Mouse (Mus musculus) heart, postnatal 0 days (tissue): ENCODE results near the gene Dolpp1. TPM values are rescaled to one million over a fixed set of nuclear protein-coding genes. Genes with fewer than 3 reads are reported as not detected.
A peak's percentile ranks its signal among the peaks of the same experiment; 100 is the strongest.

ENCODE experiments used
- ATAC-seq: fragments of 200-750 bp; cut with Nextera tagmentation; 2 replicates; pipeline ENCODE4 v1.8.0; 2017; ENCODE audit warnings: low read depth, moderate number of reproducible peaks, moderate library complexity; ENCODE audit not compliant: insufficient read depth
- DNase-seq: peaks from one replicate; pipeline ENCODE4 v3.0.0-alpha.2; 2016; ENCODE audit warnings: low spot score
- H3K27ac ChIP-seq: fragments of 300-500 bp; sonication (generic); 2 replicates; pipeline ENCODE4 v1.5.1; 2014; ENCODE audit warnings: low read depth, mild to moderate bottlenecking
- H3K27me3 ChIP-seq: fragments of 300-500 bp; sonication (generic); 2 replicates; pipeline ENCODE4 v1.6.1; 2014; ENCODE audit warnings: low read length, mixed read lengths; ENCODE audit not compliant: control insufficient read depth, insufficient read depth
- H3K36me3 ChIP-seq: fragments of 300-500 bp; sonication (generic); replicated peaks from 2 replicates; pipeline ENCODE4 v1.6.1; 2014; ENCODE audit warnings: low read length, mixed read lengths; ENCODE audit not compliant: control insufficient read depth, insufficient read depth
- H3K4me1 ChIP-seq: fragments of 300-500 bp; sonication (generic); 2 replicates; pipeline ENCODE4 v1.6.1; 2014; ENCODE audit warnings: antibody characterized with exemption; ENCODE audit not compliant: control insufficient read depth, insufficient read depth
- H3K4me2 ChIP-seq: fragments of 300-500 bp; sonication (generic); 2 replicates; pipeline ENCODE4 v1.6.1; 2014; ENCODE audit warnings: low read depth, mild to moderate bottlenecking, low read length, moderate library complexity
- H3K4me3 ChIP-seq: fragments of 300-500 bp; sonication (generic); 2 replicates; pipeline ENCODE4 v1.5.1; 2014; ENCODE audit warnings: low read depth, low read length
- H3K9ac ChIP-seq: fragments of 300-500 bp; sonication (generic); replicated peaks from 2 replicates; pipeline ENCODE4 v1.6.1; 2014; ENCODE audit warnings: low read depth, low read length, mixed read lengths
- H3K9me3 ChIP-seq: fragments of 300-500 bp; sonication (generic); replicated peaks from 2 replicates; pipeline ENCODE4 v1.6.1; 2016; ENCODE audit warnings: low read length; ENCODE audit not compliant: control insufficient read depth
- CTCF ChIP-seq: IDR thresholded peaks from 2 replicates; pipeline ENCODE4 v1.5.1; 2016; ENCODE audit warnings: antibody characterized with exemption, control low read depth, low read depth
- EP300 ChIP-seq: IDR thresholded peaks from 2 replicates; pipeline ENCODE4 v1.6.1; 2016; ENCODE audit warnings: antibody characterized with exemption, low read depth
- WGBS: fragments of 180-500 bp; shearing (Covaris S2); extraction: QIAGEN DNeasy Blood & Tissue Kit; methylation state at CpG from one replicate; pipeline ENCODE4 v1.1.7; 2014; 5-methylcytosine and 5-hydroxymethylcytosine counted together
- polyA plus RNA-seq: library from polyadenylated mRNA; unstranded; fragments of >200 nt; fragmentation: Nextera tagmentation; extraction: Ambion mirVana; gene quantifications from 2 replicates; pipeline ENCODE4 v1.2.1, GENCODE M21; 2015
- total RNA-seq: library from RNA; depleted of rRNA; stranded (reverse); fragments of >200 nt; gene quantifications from 2 replicates; pipeline ENCODE4 v1.2.3, GENCODE M21; 2014; ENCODE audit warnings: low replicate concordance

Gene Dolpp1
- total and polyA plus RNA-seq, 2 experiments from 2014 or later: 15.0 to 56.4 TPM

- peaks cover 73% of the 10 kb centered on the region for H3K36me3 ChIP-seq
- no peak for DNase-seq
These were observed 37.1 kb downstream of the Dolpp1 start for GRCm38 (mm10) chr2:30429156-30429555.

GRCm38 (mm10) chr2:30435326-30436155, 43.5 kb downstream of the Dolpp1 start:
- Histone ChIP-seq H3K9ac (no peak overlapping the region), H3K4me3 (no peak overlapping the region), H3K27me3 (no peaks in the 10 kb centered on the region), H3K36me3 (peaks cover 72% of the 10 kb centered on the region), H3K9me3 (no peaks in the 10 kb centered on the region), H3K27ac (peak overlapping the region; percentile 32; the same call in 1 of the 2 replicates), H3K4me1 (peaks cover 9% of the 10 kb centered on the region), H3K4me2 (no peak overlapping the region)
- peak; percentile 69 for DNase-seq
- WGBS: 61% methylated on average over 5 of the region's 5 CpGs
- ATAC-seq: peak; percentile 61
- TF ChIP-seq EP300 (no peak), CTCF (peak; percentile 92)

More at GRCm38 (mm10) chr2:30429156-30429555, 37.1 kb downstream of the Dolpp1 start:
- no peak overlapping the region for H3K4me3 ChIP-seq
- peak; percentile 61 for ATAC-seq
- H3K4me1 ChIP-seq: no peaks in the 10 kb centered on the region
- no peaks in the 10 kb centered on the region for H3K9me3 ChIP-seq
- H3K4me2 ChIP-seq: no peak overlapping the region
- peak overlapping the region; percentile 30; the same call in 1 of the 2 replicates for H3K27ac ChIP-seq
- no peaks in the 10 kb centered on the region for H3K27me3 ChIP-seq
- no peak overlapping the region for H3K9ac ChIP-seq
- TF ChIP-seq CTCF (no peak), EP300 (no peak)

GRCm38 (mm10) chr2:30436156-30436545, 44.1 kb downstream of the Dolpp1 start:
- Histone ChIP-seq H3K27me3 (no peaks in the 10 kb centered on the region), H3K27ac (peak overlapping the region; percentile 32; the same call in 1 of the 2 replicates), H3K4me1 (peaks cover 14% of the 10 kb centered on the region), H3K4me2 (no peak overlapping the region), H3K4me3 (no peak overlapping the region), H3K9me3 (no peaks in the 10 kb centered on the region), H3K36me3 (peaks cover 65% of the 10 kb centered on the region), H3K9ac (no peak overlapping the region)
- WGBS: 45% methylated on average over 5 of the region's 5 CpGs
- ATAC-seq: 0 out of 2 replicates have a peak, but pooled peaks have one; percentile 21
- no peak for DNase-seq
- no peak for TF ChIP-seq EP300
- peak; percentile 59 for TF ChIP-seq CTCF

GRCm38 (mm10) chr2:30436809-30437208, 44.8 kb downstream of the Dolpp1 start:
- no peak overlapping the region for H3K9ac ChIP-seq
- TF ChIP-seq CTCF (no peak), EP300 (no peak)
- H3K27me3 ChIP-seq: no peaks in the 10 kb centered on the region
- no peak overlapping the region for H3K4me3 ChIP-seq
- ATAC-seq (no peak), DNase-seq (no peak)
- no peaks in the 10 kb centered on the region for H3K9me3 ChIP-seq
- H3K36me3 ChIP-seq: peaks cover 59% of the 10 kb centered on the region
- WGBS: 73% methylated on average over 4 of the region's 4 CpGs
- peaks cover 18% of the 10 kb centered on the region for H3K4me1 ChIP-seq
- H3K27ac ChIP-seq: no peak overlapping the region
- no peak overlapping the region for H3K4me2 ChIP-seq

- Histone ChIP-seq H3K9me3 (no peaks in the 10 kb centered on the region), H3K36me3 (peaks cover 49% of the 10 kb centered on the region), H3K4me3 (no peak overlapping the region), H3K9ac (no peak overlapping the region), H3K4me2 (no peak overlapping the region), H3K27me3 (no peaks in the 10 kb centered on the region), H3K4me1 (peaks cover 25% of the 10 kb centered on the region), H3K27ac (no peak overlapping the region)
- TF ChIP-seq CTCF: no peak
- TF ChIP-seq EP300: no peak
- ATAC-seq (no peak), DNase-seq (no peak)
- 81% methylated on average over 4 of the region's 4 CpGs for WGBS
These were observed 45.7 kb downstream of the Dolpp1 start for GRCm38 (mm10) chr2:30437791-30438190.
